Mouse (Mus musculus) cerebellum, adult 2 months (tissue): ENCODE data around the gene Dgke.

ENCODE experiments used
- CTCF ChIP-seq: fragments of 200-500 bp; IDR thresholded peaks from 2 replicates; pipeline ENCODE4 v1.5.1; 2011; ENCODE audit warnings: low read depth, mild to moderate bottlenecking, control low read depth, low read length, moderate library complexity, borderline replicate concordance; ENCODE audit not compliant: insufficient read depth
- POLR2A ChIP-seq: fragments of 200-500 bp; IDR thresholded peaks from 2 replicates; pipeline ENCODE4 v1.6.1; 2011; ENCODE audit warnings: low read length, control low read depth, borderline replicate concordance; ENCODE audit not compliant: insufficient read depth

GRCm38 (mm10) chr11:89084601-89085000 is 18.0 kb upstream of the Dgke start:
- no peak for TF ChIP-seq POLR2A
- no peak for TF ChIP-seq CTCF
